Mouse (Mus musculus) myocyte (in vitro differentiated cells): ENCODE results near the gene Uchl4.

Source experiments
- MAX ChIP-seq: IDR thresholded peaks from one replicate; pipeline ENCODE4 v1.6.1; 2011; ENCODE audit warnings: low read depth, mild to moderate bottlenecking, control low read depth
- MYOG ChIP-seq, 3 experiments: IDR thresholded peaks; one replicate each; pipeline ENCODE4 v1.6.1; 2011; ENCODE audit warnings: control low read depth in 2 of 3, low read depth in 2 of 3, mild to moderate bottlenecking in 2 of 3; ENCODE audit not compliant: insufficient read length in 2 of 3, control insufficient read depth in 1 of 3, insufficient read depth in 1 of 3
- POLR2A ChIP-seq: IDR thresholded peaks from one replicate; pipeline ENCODE4 v1.6.1; 2011; ENCODE audit warnings: low read depth, mild to moderate bottlenecking, control low read depth, moderate library complexity; ENCODE audit not compliant: insufficient read length
- POLR2AphosphoS2 ChIP-seq: IDR thresholded peaks from one replicate; pipeline ENCODE4 v1.6.1; 2011; ENCODE audit warnings: low read depth, control low read depth; ENCODE audit not compliant: insufficient read length
- TCF12 ChIP-seq: IDR thresholded peaks from one replicate; pipeline ENCODE4 v1.6.1; 2011; ENCODE audit warnings: mild to moderate bottlenecking, control low read depth; ENCODE audit not compliant: poor library complexity, insufficient read depth, severe bottlenecking

GRCm38 (mm10) chr9:64198068-64198762 is 36.8 kb upstream of the Uchl4 start:
- no peak for TF ChIP-seq POLR2A
- no peak for TF ChIP-seq MAX
- no peak for TF ChIP-seq TCF12
- no peak for TF ChIP-seq MYOG (IDR thresholded peaks at IDR 0.05; ENCODE audit: control insufficient read depth in 1 of 3, insufficient read depth in 1 of 3, insufficient read length in 2 of 3, low read depth in 2 of 3)
- TF ChIP-seq POLR2AphosphoS2, result no peak
